Mouse (Mus musculus): ENCODE measurements around the gene Ism1. TPM values are rescaled to one million over a fixed set of nuclear protein-coding genes. Genes with fewer than 3 reads are reported as not detected.

Ism1 gene
- total and polyA plus RNA-seq, 2 experiments, result 0.15 TPM; not detected in 1

DNA sequence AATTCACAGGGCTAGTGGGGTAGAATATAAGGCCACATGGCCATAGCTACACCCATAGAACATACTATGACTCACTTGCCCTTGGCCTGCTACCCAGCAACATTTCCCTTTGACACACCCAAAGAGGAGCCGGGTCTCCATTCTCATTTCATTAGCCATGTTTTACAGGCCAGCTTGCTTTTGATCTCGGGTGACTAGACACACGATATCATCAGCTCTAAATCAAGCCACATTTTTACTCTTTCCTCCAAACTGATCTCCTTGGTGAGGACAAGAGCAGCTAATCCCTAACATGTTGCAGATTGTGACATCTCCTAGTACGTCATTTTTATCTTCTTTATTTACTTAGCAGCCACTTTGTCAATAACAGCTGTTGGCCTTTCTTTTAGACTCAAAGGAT is 110.7 kb downstream of the Ism1 start:
- H3K27ac ChIP-seq (replicated peaks; ENCODE audit: insufficient read depth, low read depth, low read length), result no peak overlapping the region
- H3K27me3 ChIP-seq (ENCODE audit: control insufficient read depth, insufficient read depth, low read length), result no peaks in the 10 kb centered on the region
- H3K4me3 ChIP-seq (ENCODE audit: insufficient read depth, low read depth, low read length), result no peak overlapping the region
- TF ChIP-seq CTCF (IDR thresholded peaks at IDR 0.05; ENCODE audit: low read depth, low read length) (no peak), POLR2A (IDR thresholded peaks at IDR 0.05; ENCODE audit: extremely low read depth, insufficient read depth, low read length) (no peak)
- no peaks in the 10 kb centered on the region for H3K36me3 ChIP-seq (ENCODE audit: control insufficient read depth, insufficient read depth, low read length)
- H3K9ac ChIP-seq (ENCODE audit: low read depth, low read length), result no peak overlapping the region
- H3K4me1 ChIP-seq (ENCODE audit: control insufficient read depth, insufficient read depth, low read length), result no peaks in the 10 kb centered on the region
- DNase-seq (ENCODE audit: extremely low read depth, low read depth, low spot score), result peak; percentile 53
- 43% methylated on average over 4 of the region's 4 CpGs for WGBS
- no peaks in the 10 kb centered on the region for H3K79me2 ChIP-seq (ENCODE audit: control insufficient read depth, insufficient read depth, low read length)

DNA sequence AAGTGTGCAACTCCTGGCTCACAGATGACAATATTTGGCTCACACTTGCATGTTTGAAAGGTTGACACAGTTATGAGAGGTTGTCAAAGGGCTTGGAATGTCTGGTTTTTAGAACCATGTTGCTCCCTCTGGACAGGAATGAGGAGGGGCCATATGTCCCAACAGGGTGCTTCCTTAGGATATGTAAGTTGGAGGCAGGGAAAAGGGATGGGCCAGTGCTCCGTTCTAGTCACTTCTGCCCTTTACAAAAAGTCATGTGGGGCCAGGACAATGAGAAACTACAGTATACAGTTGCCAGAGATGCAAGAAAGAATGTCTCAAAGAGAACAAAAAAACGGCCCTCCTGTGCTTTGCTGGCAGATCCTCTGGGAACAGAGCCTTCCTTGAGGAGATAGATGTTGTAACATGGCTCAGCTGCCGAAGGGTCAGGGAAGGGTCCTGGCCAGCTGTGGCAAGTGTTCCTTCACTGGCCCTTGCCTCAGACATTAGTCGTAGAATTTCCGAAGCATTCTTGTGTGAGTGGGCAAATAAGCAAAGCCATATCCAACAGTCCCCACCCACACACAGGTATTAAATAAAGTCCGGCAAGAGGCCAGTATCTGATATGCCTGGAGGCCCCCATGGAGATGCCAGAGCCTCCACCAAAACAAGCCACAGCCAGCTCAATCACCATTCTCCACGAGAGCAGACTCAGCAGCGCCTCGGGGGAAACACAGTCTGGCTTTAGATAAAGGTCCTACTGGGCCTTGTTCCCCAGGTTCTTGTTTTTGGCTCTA is 114.6 kb downstream of the Ism1 start:
- Histone ChIP-seq H3K36me3 (ENCODE audit: control insufficient read depth, insufficient read depth, low read length) (no peaks in the 10 kb centered on the region), H3K4me3 (ENCODE audit: insufficient read depth, low read depth, low read length) (no peak overlapping the region), H3K9ac (ENCODE audit: low read depth, low read length) (no peak overlapping the region), H3K79me2 (ENCODE audit: control insufficient read depth, insufficient read depth, low read length) (no peaks in the 10 kb centered on the region), H3K4me1 (ENCODE audit: control insufficient read depth, insufficient read depth, low read length) (no peaks in the 10 kb centered on the region), H3K27ac (replicated peaks; ENCODE audit: insufficient read depth, low read depth, low read length) (no peak overlapping the region), H3K27me3 (ENCODE audit: control insufficient read depth, insufficient read depth, low read length) (no peaks in the 10 kb centered on the region)
- 77% methylated on average over 9 of the region's 9 CpGs for WGBS
- DNase-seq (ENCODE audit: extremely low read depth, low read depth, low spot score), result no peak
- TF ChIP-seq POLR2A (IDR thresholded peaks at IDR 0.05; ENCODE audit: extremely low read depth, insufficient read depth, low read length) (no peak), CTCF (IDR thresholded peaks at IDR 0.05; ENCODE audit: low read depth, low read length) (no peak)

GRCm38 (mm10) chr2:139804041-139804440 is 126.1 kb downstream of the Ism1 start:
- Histone ChIP-seq H3K79me2 (ENCODE audit: control insufficient read depth, insufficient read depth, low read length) (no peaks in the 10 kb centered on the region), H3K36me3 (ENCODE audit: control insufficient read depth, insufficient read depth, low read length) (no peaks in the 10 kb centered on the region), H3K4me1 (ENCODE audit: control insufficient read depth, insufficient read depth, low read length) (no peaks in the 10 kb centered on the region), H3K27me3 (ENCODE audit: control insufficient read depth, insufficient read depth, low read length) (no peaks in the 10 kb centered on the region), H3K4me3 (ENCODE audit: insufficient read depth, low read depth, low read length) (no peak overlapping the region), H3K9ac (ENCODE audit: low read depth, low read length) (no peak overlapping the region), H3K27ac (replicated peaks; ENCODE audit: insufficient read depth, low read depth, low read length) (no peak overlapping the region)
- no peak for TF ChIP-seq CTCF (IDR thresholded peaks at IDR 0.05; ENCODE audit: low read depth, low read length)
- DNase-seq (ENCODE audit: extremely low read depth, low read depth, low spot score), result no peak
- 79% methylated on average over 7 of the region's 7 CpGs for WGBS

- 90% methylated on average over 6 of the region's 6 CpGs for WGBS
- no peak overlapping the region for H3K4me3 ChIP-seq (ENCODE audit: insufficient read depth, low read depth, low read length)
Observed at GRCm38 (mm10) chr2:139807887-139808286, 129.9 kb downstream of the Ism1 start.

More at GRCm38 (mm10) chr2:139807887-139808286, 129.9 kb downstream of the Ism1 start:
- no peak for DNase-seq (ENCODE audit: extremely low read depth, low read depth, low spot score)
- Histone ChIP-seq H3K4me1 (ENCODE audit: control insufficient read depth, insufficient read depth, low read length) (no peaks in the 10 kb centered on the region), H3K36me3 (ENCODE audit: control insufficient read depth, insufficient read depth, low read length) (no peaks in the 10 kb centered on the region), H3K27me3 (ENCODE audit: control insufficient read depth, insufficient read depth, low read length) (no peaks in the 10 kb centered on the region), H3K9ac (ENCODE audit: low read depth, low read length) (no peak overlapping the region), H3K79me2 (ENCODE audit: control insufficient read depth, insufficient read depth, low read length) (no peaks in the 10 kb centered on the region), H3K27ac (replicated peaks; ENCODE audit: insufficient read depth, low read depth, low read length) (no peak overlapping the region)
- TF ChIP-seq CTCF (IDR thresholded peaks at IDR 0.05; ENCODE audit: low read depth, low read length), result no peak
- TF ChIP-seq POLR2A (IDR thresholded peaks at IDR 0.05; ENCODE audit: extremely low read depth, insufficient read depth, low read length), result no peak

Other genes with a start within 250 kb of the Ism1 start
- not detected in 2 replicates for gene Sptlc3, start 184.3 kb upstream of the Ism1 start, total RNA-seq (2014; rRNA removed)
- gene Sptlc3, start 184.3 kb upstream of the Ism1 start, polyA plus RNA-seq (2012; rRNA removed), result not detected in 2 replicates

All from liver, adult 2 months (tissue).